Mouse (Mus musculus) embryonic facial prominence, embryonic 14.5 days (tissue): ENCODE measurements around the gene Syt2. TPM values are rescaled to one million over a fixed set of nuclear protein-coding genes. Genes with fewer than 3 reads are reported as not detected.

Experiments used
- ATAC-seq: fragments of 200-750 bp; cut with Nextera tagmentation; 2 replicates; pipeline ENCODE4 v1.8.0; 2017; ENCODE audit warnings: low read depth, moderate number of reproducible peaks, moderate TSS enrichment
- DNase-seq: peaks from one replicate; pipeline ENCODE4 v3.0.0-alpha.2; 2015; ENCODE audit warnings: low spot score
- H3K27ac ChIP-seq: fragments of 300-500 bp; sonication (generic); replicated peaks from 2 replicates; pipeline ENCODE4 v1.5.1; 2014; ENCODE audit warnings: low read depth, mild to moderate bottlenecking, low read length, moderate library complexity
- H3K27me3 ChIP-seq: fragments of 300-500 bp; sonication (generic); replicated peaks from 2 replicates; pipeline ENCODE4 v1.6.1; 2014; ENCODE audit warnings: low read length; ENCODE audit not compliant: control insufficient read depth, insufficient read depth
- H3K36me3 ChIP-seq: fragments of 300-500 bp; sonication (generic); 2 replicates; pipeline ENCODE4 v1.6.1; 2014; ENCODE audit warnings: low read length, mixed read lengths; ENCODE audit not compliant: control insufficient read depth, insufficient read depth
- H3K4me1 ChIP-seq: fragments of 300-500 bp; sonication (generic); 2 replicates; pipeline ENCODE4 v1.6.1; 2014; ENCODE audit warnings: antibody characterized with exemption, low read length; ENCODE audit not compliant: control insufficient read depth, insufficient read depth
- H3K4me2 ChIP-seq: fragments of 300-500 bp; sonication (generic); 2 replicates; pipeline ENCODE4 v1.6.1; 2014; ENCODE audit warnings: low read depth, mild to moderate bottlenecking, low read length, moderate library complexity, mixed read lengths
- H3K4me3 ChIP-seq: fragments of 300-500 bp; sonication (generic); 2 replicates; pipeline ENCODE4 v1.5.1; 2014; ENCODE audit warnings: low read depth, mild to moderate bottlenecking, low read length
- H3K9ac ChIP-seq: fragments of 300-500 bp; sonication (generic); 2 replicates; pipeline ENCODE4 v1.6.1; 2014; ENCODE audit warnings: low read depth, mild to moderate bottlenecking, low read length, moderate library complexity, mixed read lengths
- H3K9me3 ChIP-seq: fragments of 300-500 bp; sonication (generic); 2 replicates; pipeline ENCODE4 v1.6.1; 2016; ENCODE audit warnings: low read length; ENCODE audit not compliant: control insufficient read depth
- WGBS: fragments of 180-500 bp; shearing (Covaris S2); extraction: QIAGEN DNeasy Blood & Tissue Kit; methylation state at CpG from one replicate; pipeline ENCODE4 v1.1.7; 2014; 5-methylcytosine and 5-hydroxymethylcytosine counted together
- polyA plus RNA-seq: library from polyadenylated mRNA; unstranded; fragments of >200 nt; fragmentation: Nextera tagmentation; extraction: Ambion mirVana; gene quantifications from 2 replicates; pipeline ENCODE4 v1.2.1, GENCODE M21; 2014

Syt2 gene
- polyA plus RNA-seq, 1 experiment from 2014 or later = 1.6 TPM

GRCm38 (mm10) chr1:134614988-134615387 is 31.5 kb upstream of the Syt2 start:
- H3K9me3 ChIP-seq = no peaks in the 10 kb centered on the region
- no peak for DNase-seq
- no peaks in the 10 kb centered on the region for H3K4me1 ChIP-seq
- H3K9ac ChIP-seq = no peak overlapping the region
- 87% methylated on average over 2 of the region's 2 CpGs for WGBS
- no peak overlapping the region for H3K4me3 ChIP-seq
- no peaks in the 10 kb centered on the region for H3K27me3 ChIP-seq
- no peak overlapping the region for H3K27ac ChIP-seq
- peaks cover 92% of the 10 kb centered on the region for H3K36me3 ChIP-seq
- H3K4me2 ChIP-seq = no peak overlapping the region
- ATAC-seq = no peak

DNA sequence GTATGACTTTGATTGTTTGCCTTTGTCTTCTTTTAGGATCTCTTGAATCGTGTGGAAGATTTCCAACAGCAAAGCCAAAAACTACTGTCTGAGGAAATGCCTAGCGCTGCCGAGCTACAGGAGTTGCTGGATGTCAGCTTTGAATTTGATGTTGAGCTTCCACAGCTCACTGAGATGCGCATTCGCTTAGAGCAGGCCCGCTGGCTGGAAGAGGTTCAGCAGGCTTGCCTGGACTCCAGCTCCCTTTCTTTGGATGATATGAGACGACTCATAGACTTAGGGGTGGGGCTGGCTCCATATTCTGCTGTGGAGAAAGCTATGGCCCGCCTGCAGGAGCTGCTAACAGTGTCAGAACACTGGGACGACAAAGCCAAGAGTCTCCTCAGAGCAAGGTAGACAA is 28.8 kb upstream of the Syt2 start:
- H3K27ac ChIP-seq = no peak overlapping the region
- ATAC-seq (no peak), DNase-seq (no peak)
- no peaks in the 10 kb centered on the region for H3K9me3 ChIP-seq
- H3K27me3 ChIP-seq = no peaks in the 10 kb centered on the region
- no peak overlapping the region for H3K9ac ChIP-seq
- H3K4me1 ChIP-seq = no peaks in the 10 kb centered on the region
- no peak overlapping the region for H3K4me2 ChIP-seq
- H3K4me3 ChIP-seq = no peak overlapping the region
- peaks cover 94% of the 10 kb centered on the region for H3K36me3 ChIP-seq
- 88% methylated on average over 9 of the region's 9 CpGs for WGBS

GRCm38 (mm10) chr1:134625325-134625724 is 21.2 kb upstream of the Syt2 start:
- Histone ChIP-seq H3K9me3 (no peaks in the 10 kb centered on the region), H3K27ac (no peak overlapping the region), H3K36me3 (peaks cover 99% of the 10 kb centered on the region), H3K4me1 (no peaks in the 10 kb centered on the region), H3K4me3 (no peak overlapping the region), H3K9ac (no peak overlapping the region), H3K4me2 (no peak overlapping the region), H3K27me3 (no peaks in the 10 kb centered on the region)
- WGBS = 93% methylated on average over 4 of the region's 4 CpGs
- no peak for DNase-seq
- ATAC-seq = no peak

- Histone ChIP-seq H3K4me2 (no peak overlapping the region), H3K9me3 (no peaks in the 10 kb centered on the region), H3K4me1 (no peaks in the 10 kb centered on the region), H3K4me3 (no peak overlapping the region), H3K27ac (no peak overlapping the region), H3K27me3 (no peaks in the 10 kb centered on the region), H3K9ac (no peak overlapping the region), H3K36me3 (peaks cover 100% of the 10 kb centered on the region)
- WGBS = 95% methylated on average over 10 of the region's 10 CpGs
- DNase-seq (no peak), ATAC-seq (no peak)
Measured at GRCm38 (mm10) chr1:134629455-134629854, 17.0 kb upstream of the Syt2 start.

- Histone ChIP-seq H3K4me2 (no peak overlapping the region), H3K4me1 (no peaks in the 10 kb centered on the region), H3K36me3 (peaks cover 55% of the 10 kb centered on the region), H3K4me3 (no peak overlapping the region), H3K27ac (no peak overlapping the region), H3K9me3 (no peaks in the 10 kb centered on the region), H3K27me3 (no peaks in the 10 kb centered on the region), H3K9ac (no peak overlapping the region)
- ATAC-seq (no peak), DNase-seq (no peak)
- WGBS = 74% methylated on average over 7 of the region's 7 CpGs
Measured at GRCm38 (mm10) chr1:134634296-134634695, 12.2 kb upstream of the Syt2 start.

DNA sequence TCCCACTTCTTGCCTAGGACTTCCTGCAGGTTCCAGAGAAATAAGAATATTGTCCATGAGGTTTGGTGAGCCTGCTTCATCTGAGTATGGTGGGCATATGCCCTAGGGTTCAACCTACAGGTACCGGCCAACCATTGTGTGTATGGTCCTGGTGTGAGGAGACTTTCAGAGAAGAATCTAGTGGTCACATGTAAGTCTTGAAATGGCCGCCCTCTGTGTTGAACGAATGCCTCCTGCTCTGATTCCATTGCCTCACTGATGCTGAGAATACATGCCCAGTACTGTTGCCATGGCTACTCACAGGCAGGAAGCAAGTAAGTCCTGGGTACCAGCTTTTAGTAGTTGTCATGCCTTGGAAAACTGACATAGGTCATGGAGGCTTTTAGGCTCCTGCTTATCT is 10.2 kb upstream of the Syt2 start:
- WGBS = 65% methylated on average over 3 of the region's 3 CpGs
- no peak overlapping the region for H3K27ac ChIP-seq
- no peak overlapping the region for H3K9ac ChIP-seq
- no peak overlapping the region for H3K4me3 ChIP-seq
- H3K36me3 ChIP-seq = peaks cover 35% of the 10 kb centered on the region
- H3K4me1 ChIP-seq = no peaks in the 10 kb centered on the region
- ATAC-seq (peak; percentile 7; the same call in 1 of the 2 replicates), DNase-seq (no peak)
- no peak overlapping the region for H3K4me2 ChIP-seq
- H3K27me3 ChIP-seq = no peaks in the 10 kb centered on the region
- no peaks in the 10 kb centered on the region for H3K9me3 ChIP-seq

DNA sequence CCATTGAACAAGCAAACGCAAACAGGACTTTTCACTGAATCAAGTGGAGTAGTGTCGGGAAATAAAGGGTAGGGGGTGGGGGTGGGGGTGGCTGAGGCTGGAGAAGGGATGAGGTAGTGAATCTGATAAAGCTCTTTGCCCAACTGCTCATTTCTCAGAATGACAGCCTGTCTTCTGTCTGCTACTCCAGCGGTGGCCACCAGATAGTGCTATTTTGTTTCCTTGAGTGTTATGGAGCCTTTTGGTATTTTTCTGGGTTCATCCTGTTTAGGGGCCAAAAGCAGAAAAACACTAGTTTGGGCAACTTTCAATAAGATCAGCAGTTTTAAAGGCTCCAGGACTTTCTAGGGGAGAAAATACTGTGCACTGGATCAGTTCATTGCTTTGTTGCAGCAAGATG is 9.8 kb upstream of the Syt2 start:
- DNase-seq = peak; percentile 38
- WGBS = 14% methylated on average over 3 of the region's 3 CpGs
- Histone ChIP-seq H3K4me3 (no peak overlapping the region), H3K27ac (no peak overlapping the region), H3K4me2 (no peak overlapping the region), H3K27me3 (no peaks in the 10 kb centered on the region), H3K9ac (no peak overlapping the region), H3K36me3 (peaks cover 32% of the 10 kb centered on the region), H3K9me3 (no peaks in the 10 kb centered on the region), H3K4me1 (no peaks in the 10 kb centered on the region)
- peak; percentile 27; the same call in 1 of the 2 replicates for ATAC-seq

DNA sequence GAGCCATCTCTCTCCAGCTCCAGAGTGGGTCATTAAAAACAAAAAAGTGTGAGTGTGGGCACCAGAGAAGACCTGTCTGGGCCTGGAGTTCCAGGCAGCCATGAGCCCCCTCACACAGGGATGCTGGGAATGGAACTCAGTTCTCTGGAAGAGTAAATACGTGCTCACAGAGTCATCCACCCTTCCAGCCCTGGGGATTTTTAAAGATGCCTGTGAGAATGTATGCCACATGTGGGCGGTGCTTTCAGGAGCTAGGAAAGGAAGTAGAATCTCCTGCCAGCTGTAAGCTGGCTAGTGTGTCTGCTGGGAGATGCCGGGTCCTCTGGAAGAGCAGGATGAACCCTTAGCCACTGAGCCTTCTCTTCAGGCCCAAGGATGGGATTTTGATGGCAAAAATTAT is 8.4 kb upstream of the Syt2 start:
- Histone ChIP-seq H3K4me2 (no peak overlapping the region), H3K4me1 (no peaks in the 10 kb centered on the region), H3K27me3 (no peaks in the 10 kb centered on the region; the same call in 1 of the 2 replicates), H3K9me3 (no peaks in the 10 kb centered on the region), H3K36me3 (peaks cover 18% of the 10 kb centered on the region), H3K9ac (no peak overlapping the region), H3K4me3 (no peak overlapping the region), H3K27ac (no peak overlapping the region)
- WGBS = 31% methylated on average over 3 of the region's 3 CpGs
- no peak for ATAC-seq
- DNase-seq = peak; percentile 23

DNA sequence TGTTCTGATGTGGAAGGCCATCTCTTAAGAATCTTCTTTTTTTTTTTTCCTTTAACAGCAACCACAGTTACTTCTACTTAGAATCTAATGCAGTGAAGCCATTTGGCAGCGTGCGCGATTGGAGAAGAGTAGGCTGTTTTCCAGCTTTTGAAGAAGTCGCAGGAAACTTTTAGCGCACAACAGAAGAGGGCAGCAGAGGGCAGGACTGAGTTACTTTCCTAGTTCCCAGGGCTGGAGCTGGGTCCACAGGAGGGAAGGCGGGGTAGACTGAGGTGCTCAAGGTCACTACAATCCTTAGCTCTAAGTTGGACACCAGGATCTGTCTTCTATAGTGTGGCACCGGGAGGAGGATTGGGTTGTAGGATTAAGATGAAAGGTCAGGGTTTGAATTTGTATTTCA is 8.0 kb upstream of the Syt2 start:
- Histone ChIP-seq H3K4me2 (no peak overlapping the region), H3K27ac (no peak overlapping the region), H3K9ac (no peak overlapping the region), H3K4me3 (no peak overlapping the region), H3K27me3 (no peaks in the 10 kb centered on the region; the same call in 1 of the 2 replicates), H3K9me3 (no peaks in the 10 kb centered on the region), H3K36me3 (peaks cover 13% of the 10 kb centered on the region), H3K4me1 (no peaks in the 10 kb centered on the region)
- 27% methylated on average over 7 of the region's 7 CpGs for WGBS
- no peak for ATAC-seq
- DNase-seq = peak; percentile 71
